Mouse (Mus musculus): ENCODE measurements around the gene Wdr31. TPM values are rescaled to one million over a fixed set of nuclear protein-coding genes. Genes with fewer than 3 reads are reported as not detected.
A peak's percentile ranks its signal among the peaks of the same experiment; 100 is the strongest.

Wdr31 gene
- total and polyA plus RNA-seq, 2 experiments from 2014 or later, result 13.1 to 25.9 TPM

DNA sequence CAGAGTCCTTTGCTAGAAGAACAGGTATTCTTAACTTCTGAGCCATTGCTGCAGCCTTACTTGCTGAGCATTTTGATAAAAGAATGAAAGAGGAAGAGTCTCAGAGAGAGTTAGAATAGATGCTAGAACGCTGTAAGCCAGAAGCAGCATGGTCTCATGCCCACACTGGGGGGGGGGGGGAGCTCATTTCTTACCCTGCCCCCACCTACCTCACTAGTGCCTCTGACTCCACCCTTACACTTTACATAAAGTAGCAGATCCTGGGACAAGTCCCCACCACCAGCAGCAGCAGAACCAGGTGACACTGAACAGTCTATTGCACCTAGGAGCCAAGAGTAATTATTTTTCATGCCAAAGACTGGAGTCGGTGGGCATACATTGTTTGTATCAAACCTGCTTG is 4.4 kb upstream of the Wdr31 start:
- WGBS, result 92% methylated on average over 2 of the region's 2 CpGs
- no peak for ATAC-seq (ENCODE audit: low FRiP score)
- Histone ChIP-seq H3K4me3 (ENCODE audit: low read depth, low read length) (no peak overlapping the region), H3K4me1 (ENCODE audit: insufficient read depth, low read length) (no peaks in the 10 kb centered on the region), H3K36me3 (ENCODE audit: insufficient read depth, low read length) (no peaks in the 10 kb centered on the region), H3K9me3 (ENCODE audit: low read length) (no peaks in the 10 kb centered on the region), H3K4me2 (ENCODE audit: low read depth, low read length, poor library complexity, severe bottlenecking) (no peak overlapping the region), H3K27me3 (ENCODE audit: insufficient read depth, low read length) (0 out of 2 replicates have a peak, but pooled peaks cover 4% of the 10 kb centered on the region), H3K27ac (ENCODE audit: low read depth, low read length) (no peak overlapping the region), H3K9ac (replicated peaks; ENCODE audit: low read length, poor library complexity, severe bottlenecking) (no peak overlapping the region)
- no peak for DNase-seq (ENCODE audit: low spot score)
- no peak for TF ChIP-seq CTCF (IDR thresholded peaks at IDR 0.05)

- WGBS, result 97% methylated on average over 2 of the region's 2 CpGs
- ATAC-seq (ENCODE audit: low FRiP score) (no peak), DNase-seq (ENCODE audit: low spot score) (no peak)
- Histone ChIP-seq H3K27ac (ENCODE audit: low read depth, low read length) (no peak overlapping the region), H3K9me3 (ENCODE audit: low read length) (no peaks in the 10 kb centered on the region), H3K4me1 (ENCODE audit: insufficient read depth, low read length) (no peaks in the 10 kb centered on the region), H3K9ac (replicated peaks; ENCODE audit: low read length, poor library complexity, severe bottlenecking) (no peak overlapping the region), H3K4me2 (ENCODE audit: low read depth, low read length, poor library complexity, severe bottlenecking) (no peak overlapping the region), H3K36me3 (ENCODE audit: insufficient read depth, low read length) (no peaks in the 10 kb centered on the region), H3K27me3 (ENCODE audit: insufficient read depth, low read length) (0 out of 2 replicates have a peak, but pooled peaks cover 4% of the 10 kb centered on the region), H3K4me3 (ENCODE audit: low read depth, low read length) (no peak overlapping the region)
- TF ChIP-seq CTCF (IDR thresholded peaks at IDR 0.05), result no peak
Observed at GRCm38 (mm10) chr4:62472071-62472470, 1.4 kb upstream of the Wdr31 start.

GRCm38 (mm10) chr4:62468158-62468557 is 2.5 kb downstream of the Wdr31 start:
- TF ChIP-seq CTCF (IDR thresholded peaks at IDR 0.05), result peak; percentile 46
- DNase-seq (ENCODE audit: low spot score), result no peak
- no peaks in the 10 kb centered on the region for H3K9me3 ChIP-seq (ENCODE audit: low read length)
- H3K27ac ChIP-seq (ENCODE audit: low read depth, low read length), result no peak overlapping the region
- H3K4me1 ChIP-seq (ENCODE audit: insufficient read depth, low read length), result no peaks in the 10 kb centered on the region
- H3K36me3 ChIP-seq (ENCODE audit: insufficient read depth, low read length), result no peaks in the 10 kb centered on the region; the same call in 1 of the 2 replicates
- 95% methylated on average over 1 of the region's 1 CpGs for WGBS
- no peaks in the 10 kb centered on the region for H3K27me3 ChIP-seq (ENCODE audit: insufficient read depth, low read length)
- no peak for ATAC-seq (ENCODE audit: low FRiP score)
- no peak overlapping the region for H3K4me2 ChIP-seq (ENCODE audit: low read depth, low read length, poor library complexity, severe bottlenecking)
- no peak overlapping the region for H3K4me3 ChIP-seq (ENCODE audit: low read depth, low read length)
- no peak overlapping the region for H3K9ac ChIP-seq (replicated peaks; ENCODE audit: low read length, poor library complexity, severe bottlenecking)

GRCm38 (mm10) chr4:62463124-62463523 is 7.6 kb downstream of the Wdr31 start:
- no peak for TF ChIP-seq CTCF (IDR thresholded peaks at IDR 0.05)
- ATAC-seq (ENCODE audit: low FRiP score), result no peak
- WGBS, result 83% methylated on average over 2 of the region's 2 CpGs

DNA sequence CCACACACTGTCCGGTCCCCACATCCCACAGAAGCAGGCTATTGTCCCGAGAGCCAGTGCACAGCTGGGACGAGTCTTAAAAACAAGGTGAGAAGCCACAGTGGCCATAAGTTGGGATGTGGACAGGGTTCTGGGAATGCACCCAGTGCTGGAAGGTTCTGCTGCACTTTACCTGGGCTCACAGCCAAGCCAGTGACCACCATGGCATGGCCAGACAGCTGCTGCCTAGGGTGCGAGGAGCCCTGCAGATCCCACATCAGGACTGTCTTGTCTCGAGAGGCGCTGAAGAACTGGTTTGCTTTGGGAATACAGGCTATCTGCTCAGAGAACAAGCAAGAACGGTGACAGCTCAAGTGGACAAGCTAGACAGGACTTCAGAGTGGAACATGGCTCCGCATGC is 10.3 kb downstream of the Wdr31 start:
- H3K9ac ChIP-seq (replicated peaks; ENCODE audit: low read length, poor library complexity, severe bottlenecking), result no peak overlapping the region
- ATAC-seq (ENCODE audit: low FRiP score) (no peak), DNase-seq (ENCODE audit: low spot score) (no peak)
- no peak overlapping the region for H3K27ac ChIP-seq (ENCODE audit: low read depth, low read length)
- H3K27me3 ChIP-seq (ENCODE audit: insufficient read depth, low read length), result no peaks in the 10 kb centered on the region
- H3K36me3 ChIP-seq (ENCODE audit: insufficient read depth, low read length), result peaks cover 33% of the 10 kb centered on the region
- no peaks in the 10 kb centered on the region for H3K9me3 ChIP-seq (ENCODE audit: low read length)
- 95% methylated on average over 8 of the region's 8 CpGs for WGBS
- no peak for TF ChIP-seq CTCF (IDR thresholded peaks at IDR 0.05)
- H3K4me1 ChIP-seq (ENCODE audit: insufficient read depth, low read length), result no peaks in the 10 kb centered on the region
- no peak overlapping the region for H3K4me3 ChIP-seq (ENCODE audit: low read depth, low read length)
- H3K4me2 ChIP-seq (ENCODE audit: low read depth, low read length, poor library complexity, severe bottlenecking), result no peak overlapping the region

More at GRCm38 (mm10) chr4:62463124-62463523, 7.6 kb downstream of the Wdr31 start:
- Histone ChIP-seq H3K9me3 (ENCODE audit: low read length) (no peaks in the 10 kb centered on the region), H3K4me3 (ENCODE audit: low read depth, low read length) (no peak overlapping the region), H3K4me1 (ENCODE audit: insufficient read depth, low read length) (no peaks in the 10 kb centered on the region), H3K9ac (replicated peaks; ENCODE audit: low read length, poor library complexity, severe bottlenecking) (no peak overlapping the region), H3K27me3 (ENCODE audit: insufficient read depth, low read length) (no peaks in the 10 kb centered on the region), H3K27ac (ENCODE audit: low read depth, low read length) (no peak overlapping the region), H3K36me3 (ENCODE audit: insufficient read depth, low read length) (peaks cover 22% of the 10 kb centered on the region), H3K4me2 (ENCODE audit: low read depth, low read length, poor library complexity, severe bottlenecking) (no peak overlapping the region)
- DNase-seq (ENCODE audit: low spot score), result no peak

- peak; percentile 21 for DNase-seq (ENCODE audit: low spot score)
- no peaks in the 10 kb centered on the region for H3K27me3 ChIP-seq (ENCODE audit: insufficient read depth, low read length)
- no peaks in the 10 kb centered on the region for H3K4me1 ChIP-seq (ENCODE audit: insufficient read depth, low read length)
Observed at GRCm38 (mm10) chr4:62459081-62459480, 11.6 kb downstream of the Wdr31 start.

More at GRCm38 (mm10) chr4:62459081-62459480, 11.6 kb downstream of the Wdr31 start:
- Histone ChIP-seq H3K36me3 (ENCODE audit: insufficient read depth, low read length) (peaks cover 33% of the 10 kb centered on the region), H3K4me3 (ENCODE audit: low read depth, low read length) (no peak overlapping the region), H3K9ac (replicated peaks; ENCODE audit: low read length, poor library complexity, severe bottlenecking) (no peak overlapping the region), H3K9me3 (ENCODE audit: low read length) (no peaks in the 10 kb centered on the region), H3K27ac (ENCODE audit: low read depth, low read length) (no peak overlapping the region), H3K4me2 (ENCODE audit: low read depth, low read length, poor library complexity, severe bottlenecking) (no peak overlapping the region)
- 84% methylated on average over 3 of the region's 3 CpGs for WGBS
- no peak for TF ChIP-seq CTCF (IDR thresholded peaks at IDR 0.05)
- no peak for ATAC-seq (ENCODE audit: low FRiP score)
